Mouse (Mus musculus): ENCODE data around the gene Tmem229b.
"Not testable (repeated sequence)": the region's sequence is repeated elsewhere in the genome, so short reads cannot be mapped to it uniquely, and the experiment has no call there.

Tmem229b gene

DNA sequence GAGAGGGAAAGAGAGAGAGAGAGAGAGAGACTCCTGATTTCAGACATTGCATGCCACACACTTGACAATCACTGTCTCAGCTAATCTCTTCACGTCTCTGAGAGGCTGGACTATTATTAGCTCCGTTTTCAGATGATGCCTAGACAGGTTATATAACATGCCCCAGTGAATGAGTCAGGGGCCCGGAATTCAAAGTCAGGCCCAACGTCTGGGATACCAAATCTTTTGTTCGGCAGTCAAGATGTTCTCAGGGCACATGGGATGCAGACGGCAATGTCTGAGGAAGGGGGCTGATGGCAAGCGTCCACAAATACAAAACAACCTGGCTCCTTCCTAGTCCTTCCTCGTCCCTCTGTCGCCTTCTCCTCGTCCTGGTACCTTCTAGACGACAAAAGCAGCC lies 55.4 kb downstream of the Tmem229b start:
- peak; percentile 24 for DNase-seq (ENCODE audit: low read depth)

DNA sequence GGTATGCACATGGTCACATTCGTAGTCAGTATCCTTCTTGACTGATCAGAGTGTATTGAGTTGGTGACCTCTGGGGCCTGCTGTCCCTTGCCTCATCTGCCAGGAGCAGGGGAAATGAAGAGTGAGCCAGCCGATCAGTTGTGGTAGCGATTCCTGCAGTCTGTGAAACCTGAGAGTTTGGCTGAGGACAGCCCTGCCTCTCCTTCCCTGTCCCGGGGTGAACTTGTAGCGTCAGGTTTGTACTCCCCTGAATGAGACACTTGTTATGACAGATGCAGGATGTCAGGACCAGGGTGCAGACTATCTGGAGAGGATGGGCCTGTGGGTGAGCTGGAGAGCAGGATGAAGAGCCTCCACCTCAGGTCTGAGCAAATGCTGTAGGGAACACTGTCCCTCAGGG lies 59.8 kb downstream of the Tmem229b start:
- no peak for DNase-seq (ENCODE audit: low read depth)

GRCm38 (mm10) chr12:78947161-78947560 lies 60.3 kb downstream of the Tmem229b start:
- DNase-seq (ENCODE audit: low read depth) = no peak

GRCm38 (mm10) chr12:78942931-78943330 lies 64.5 kb downstream of the Tmem229b start:
- DNase-seq (ENCODE audit: low read depth) = no peak

DNA sequence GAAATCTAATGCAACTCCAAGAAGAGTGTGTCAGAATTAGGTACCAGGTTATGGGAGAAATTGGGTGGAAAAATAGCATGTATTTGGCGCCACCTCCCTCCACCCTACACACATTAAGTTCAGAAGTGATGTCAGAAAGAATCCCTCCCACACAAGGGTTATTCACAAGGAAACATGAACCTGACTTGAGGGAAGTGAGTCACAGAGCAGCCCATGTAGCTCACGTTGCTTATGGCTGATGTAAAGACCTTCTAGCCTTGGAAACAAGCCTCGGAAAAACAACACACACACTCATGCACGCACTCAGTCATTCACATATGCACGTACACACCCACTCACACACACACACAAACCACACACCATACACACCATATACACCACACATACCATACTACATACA lies 67.3 kb downstream of the Tmem229b start:
- DNase-seq (ENCODE audit: low read depth) = peak; percentile 65

- DNase-seq (ENCODE audit: low read depth) = no peak
Observed at GRCm38 (mm10) chr12:78939393-78940037, 67.9 kb downstream of the Tmem229b start.

DNA sequence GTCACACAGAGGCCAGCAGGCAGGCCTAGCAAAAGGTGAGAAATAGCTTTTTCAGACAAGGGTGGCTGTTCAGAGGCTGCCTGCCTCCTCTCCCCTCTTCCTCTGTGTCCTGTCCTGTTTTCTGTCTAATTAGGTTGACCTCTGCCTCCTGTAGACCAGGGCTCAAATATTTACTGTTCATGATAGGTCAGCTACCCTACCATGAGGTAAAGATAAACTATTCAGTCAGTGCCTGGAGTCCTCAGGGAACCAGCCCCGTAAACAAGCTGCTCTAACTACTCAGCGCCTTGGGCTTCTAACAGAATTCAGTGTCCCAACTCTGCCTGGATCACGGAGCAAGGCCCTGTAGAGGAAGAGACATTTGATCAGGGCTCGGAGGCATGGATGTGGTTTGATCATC lies 70.9 kb downstream of the Tmem229b start:
- no peak for DNase-seq (ENCODE audit: low read depth)

DNA sequence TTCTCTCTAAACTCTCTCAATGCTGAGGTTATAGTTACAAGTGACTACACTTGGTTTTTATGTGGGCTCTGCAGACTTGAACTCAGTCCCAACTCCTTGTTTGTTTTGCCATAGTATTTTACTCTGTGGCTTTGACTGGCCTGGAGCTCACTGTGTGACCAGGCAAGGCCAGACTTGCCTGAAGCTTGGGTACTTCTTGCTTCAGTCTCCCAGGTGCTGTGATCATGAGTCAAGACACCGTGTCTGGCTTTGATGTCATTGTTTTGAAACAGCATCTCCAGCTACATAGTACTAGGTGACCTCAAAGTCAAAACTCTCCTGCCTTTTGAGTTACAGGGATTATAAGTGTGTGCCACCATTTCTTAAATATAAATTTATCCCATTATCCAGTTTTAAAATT lies 77.5 kb downstream of the Tmem229b start:
- DNase-seq (ENCODE audit: low read depth) = no peak

DNA sequence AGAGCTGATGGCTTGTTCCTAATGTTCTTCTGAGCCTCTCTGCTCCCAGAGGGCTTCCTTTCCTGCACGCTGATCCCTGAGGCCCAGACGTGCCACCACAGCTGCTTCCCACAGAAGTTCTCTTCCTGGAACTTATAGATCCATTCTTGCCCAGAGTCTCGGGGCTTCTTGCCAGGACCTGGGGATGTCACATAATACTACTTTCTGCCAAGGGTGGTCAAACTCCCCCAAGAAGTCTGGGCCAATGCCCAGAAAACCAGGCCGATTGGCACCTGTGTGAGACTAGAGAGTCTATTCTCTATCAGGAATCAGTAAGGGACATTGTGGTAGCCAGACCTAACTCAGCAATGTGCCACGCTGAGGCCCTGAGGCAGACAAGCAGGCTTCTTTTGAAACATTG lies 80.1 kb downstream of the Tmem229b start:
- no peak for DNase-seq (ENCODE audit: low read depth)

DNA sequence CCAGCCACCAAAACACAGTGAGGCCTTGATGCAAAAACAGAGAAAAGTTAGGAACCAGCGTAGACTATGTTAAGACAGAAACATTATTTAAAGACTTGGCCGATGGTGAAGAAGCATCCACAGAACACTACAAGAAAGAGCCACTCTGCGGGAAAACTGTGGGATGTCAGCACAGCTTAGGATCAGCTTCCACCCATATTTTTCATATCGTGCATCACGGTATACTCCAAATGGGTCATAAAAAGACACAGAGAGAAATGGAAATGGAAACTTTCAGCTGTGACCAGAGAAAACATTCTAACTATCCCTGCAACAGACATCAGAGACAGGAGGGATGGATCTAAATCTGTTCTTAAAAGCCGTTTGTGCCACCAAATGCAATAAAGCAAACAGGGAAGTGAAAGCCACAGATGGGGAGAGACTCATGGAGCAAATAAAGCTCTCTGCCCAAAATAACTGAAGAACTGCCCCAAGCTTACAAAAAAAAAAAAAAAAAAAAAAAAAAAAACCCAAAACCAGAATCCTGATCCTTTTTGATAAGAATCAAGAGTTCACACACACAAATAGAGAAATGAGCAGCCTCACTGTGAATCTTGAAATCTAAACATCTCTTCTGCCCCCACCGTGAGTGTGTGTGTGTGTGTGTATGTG lies 83.8 kb downstream of the Tmem229b start:
- DNase-seq (ENCODE audit: low read depth) = no peak

DNA sequence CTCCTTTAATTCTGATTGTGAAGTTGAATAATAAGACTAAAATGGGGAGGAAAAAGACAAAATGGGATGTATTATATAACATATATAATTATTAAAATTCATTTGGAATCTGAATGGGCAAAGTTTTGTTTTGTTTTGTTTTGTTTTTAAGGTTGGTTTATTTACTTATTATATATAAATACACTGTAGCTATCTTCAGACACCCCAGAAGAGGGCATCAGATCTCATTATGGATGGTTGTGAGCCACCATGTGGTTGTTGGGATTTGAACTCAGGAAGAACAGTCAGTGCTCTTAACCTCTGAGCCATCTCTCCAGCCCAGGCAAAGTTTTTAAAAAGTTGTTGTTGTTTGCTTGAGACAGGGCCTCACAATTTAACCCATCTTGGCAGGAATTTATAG lies 84.5 kb downstream of the Tmem229b start:
- DNase-seq (ENCODE audit: low read depth) = not testable (repeated sequence)

DNA sequence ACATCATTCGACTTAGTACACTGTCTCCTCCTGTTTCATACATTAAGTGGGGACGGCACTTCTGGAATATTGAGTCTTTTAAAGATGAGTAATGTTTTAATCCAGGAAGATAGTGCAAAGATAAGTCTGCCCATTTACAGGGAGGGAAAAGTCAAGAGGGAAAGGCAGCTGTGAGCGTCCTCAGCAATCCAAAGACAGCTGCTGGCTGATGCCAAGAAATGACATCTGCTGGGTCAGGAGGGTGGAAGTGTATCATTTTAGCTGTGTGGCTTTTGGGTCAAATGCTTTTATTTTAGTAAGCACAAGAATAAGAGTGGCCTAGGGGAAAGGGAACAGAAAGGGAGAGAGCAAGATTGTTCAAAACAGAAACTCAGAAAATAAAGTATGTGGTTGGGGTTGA lies 85.4 kb downstream of the Tmem229b start:
- DNase-seq (ENCODE audit: low read depth) = no peak

- DNase-seq (ENCODE audit: low read depth) = no peak
Observed at GRCm38 (mm10) chr12:78921421-78921820, 86.0 kb downstream of the Tmem229b start.

DNA sequence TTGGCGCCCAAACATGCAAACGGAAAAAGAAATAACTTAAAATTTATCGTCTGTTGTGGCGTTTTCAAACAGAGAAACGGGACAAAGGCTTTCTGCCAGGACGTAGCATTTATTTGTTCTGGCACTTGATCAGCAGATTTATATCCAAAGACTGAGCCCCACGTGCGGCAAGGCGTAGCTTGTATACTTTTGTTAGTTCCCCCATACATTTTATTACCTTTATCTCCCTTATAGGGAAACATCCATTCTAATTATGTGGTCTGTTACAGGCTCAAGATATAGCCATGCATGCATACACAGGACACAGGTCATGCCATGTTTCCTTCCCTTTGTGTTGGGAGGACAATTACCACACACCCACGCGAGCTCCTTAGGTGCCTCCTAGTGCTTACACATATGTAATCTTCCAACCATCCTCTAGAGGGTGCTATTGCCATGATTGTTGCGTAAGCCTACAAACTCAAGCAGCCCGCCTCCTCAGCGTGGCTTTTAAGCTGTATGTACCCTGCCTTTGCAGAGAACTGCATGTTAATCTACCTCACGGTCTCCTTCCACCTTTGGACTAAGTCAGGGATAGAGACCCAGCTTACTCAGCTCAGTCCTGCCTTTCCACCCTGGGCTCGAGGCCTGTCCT lies 88.2 kb downstream of the Tmem229b start:
- DNase-seq (ENCODE audit: low read depth) = peak; percentile 91

GRCm38 (mm10) chr12:78918227-78919078 lies 89.0 kb downstream of the Tmem229b start:
- DNase-seq (ENCODE audit: low read depth) = peak; percentile 91

DNA sequence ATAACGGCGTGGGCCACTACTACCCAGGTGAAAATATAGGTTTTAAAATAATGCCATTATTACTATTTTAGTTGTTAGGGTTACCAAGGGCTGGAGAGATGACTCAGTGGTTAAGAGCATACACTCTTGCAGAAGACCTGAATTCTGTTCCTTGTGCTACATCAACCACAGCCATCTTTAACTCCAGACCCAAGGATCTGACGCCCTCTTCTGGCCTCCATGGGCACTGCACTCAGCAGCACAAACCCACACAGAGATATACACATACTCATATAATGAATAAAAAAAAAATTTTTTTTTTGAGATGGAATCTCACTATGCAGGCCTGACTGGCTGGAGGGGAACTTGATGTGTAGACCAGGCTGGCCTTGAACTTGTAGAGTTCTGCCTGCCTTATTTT lies 91.1 kb downstream of the Tmem229b start:
- no peak for DNase-seq (ENCODE audit: low read depth)

- no peak for DNase-seq (ENCODE audit: low read depth)
Observed at GRCm38 (mm10) chr12:78915561-78915960, 91.9 kb downstream of the Tmem229b start.

GRCm38 (mm10) chr12:78914458-78914857 lies 93.0 kb downstream of the Tmem229b start:
- DNase-seq (ENCODE audit: low read depth) = no peak

All from NIH3T3 (cell line).